Mouse (Mus musculus): ENCODE data around the gene Atp2a2.

- no peak for TF ChIP-seq POLR2A (IDR thresholded peaks at IDR 0.05; ENCODE audit: extremely low read depth, insufficient read depth, low read length)
- no peak for TF ChIP-seq CTCF (IDR thresholded peaks at IDR 0.05; ENCODE audit: low read depth, low read length)
Measured at GRCm38 (mm10) chr5:122451324-122451723, 50.7 kb downstream of the Atp2a2 start.

All from liver, adult 2 months (tissue).